Mouse (Mus musculus) MEL (cell line): ENCODE measurements around the gene Ptpro. TPM values are rescaled to one million over a fixed set of nuclear protein-coding genes. Genes with fewer than 3 reads are reported as not detected.

Source experiments
- DNase-seq: peaks from one replicate; pipeline ENCODE4 v3.0.0; 2011; ENCODE audit warnings: low read depth, low spot score
- H3K27ac ChIP-seq: 2 replicates; pipeline ENCODE4 v1.5.1; 2012; ENCODE audit warnings: low read depth, mild to moderate bottlenecking, control low read depth, low read length, moderate library complexity; ENCODE audit not compliant: control insufficient read depth
- H3K27me3 ChIP-seq, 2 experiments: fragments of 150-350 bp in 1 of 2; sonication (generic) in 1 of 2; 2 replicates each; pipeline ENCODE4 v1.6.1; 2012; ENCODE audit warnings: low read length in 2 of 2, mild to moderate bottlenecking in 2 of 2, improper control_type of control experiment in 1 of 2, moderate library complexity in 1 of 2; ENCODE audit not compliant: insufficient read depth in 2 of 2, control insufficient read depth in 1 of 2
- H3K36me3 ChIP-seq, 2 experiments: 2 replicates each; pipeline ENCODE4 v1.6.1; 2012 to 2014; ENCODE audit warnings: low read length in 2 of 2, improper control_type of control experiment in 1 of 2, inconsistent platforms in 1 of 2, mild to moderate bottlenecking in 1 of 2; ENCODE audit not compliant: insufficient read depth in 2 of 2, control insufficient read depth in 1 of 2
- H3K4me1 ChIP-seq, 2 experiments: fragments of 150-350 bp in 1 of 2; sonication (generic) in 1 of 2; 2 replicates each; pipeline ENCODE4 v1.6.1; 2012; ENCODE audit warnings: low read length in 2 of 2, improper control_type of control experiment in 1 of 2, mild to moderate bottlenecking in 1 of 2; ENCODE audit not compliant: insufficient read depth in 2 of 2, control insufficient read depth in 1 of 2
- H3K4me3 ChIP-seq, 2 experiments: fragments of 150-350 bp in 1 of 2; sonication (generic) in 1 of 2; 2 replicates each; pipeline ENCODE4 v1.5.1; 2012; ENCODE audit warnings: low read depth in 2 of 2, low read length in 2 of 2, mild to moderate bottlenecking in 2 of 2, moderate library complexity in 2 of 2, control low read depth in 1 of 2, improper control_type of control experiment in 1 of 2; ENCODE audit not compliant: control insufficient read depth in 1 of 2, insufficient read depth in 1 of 2
- H3K79me2 ChIP-seq: 2 replicates; pipeline ENCODE4 v1.6.1; 2012; ENCODE audit warnings: mild to moderate bottlenecking, low read length, moderate library complexity; ENCODE audit not compliant: control insufficient read depth, poor library complexity, insufficient read depth
- H3K9ac ChIP-seq: 2 replicates; pipeline ENCODE4 v1.6.1; 2012; ENCODE audit warnings: low read depth, mild to moderate bottlenecking, control low read depth, low read length, moderate library complexity; ENCODE audit not compliant: control insufficient read depth, poor library complexity, severe bottlenecking
- H3K9me3 ChIP-seq: fragments of 150-350 bp; sonication (generic); replicated peaks from 2 replicates; pipeline ENCODE4 v1.6.1; 2012; ENCODE audit warnings: mild to moderate bottlenecking, low read length, improper control_type of control experiment, moderate library complexity; ENCODE audit not compliant: insufficient read depth
- CHD2 ChIP-seq: IDR thresholded peaks from 2 replicates; pipeline ENCODE4 v1.6.1; 2011; ENCODE audit warnings: low read length, improper control_type of control experiment
- GATA1 ChIP-seq: IDR thresholded peaks from 2 replicates; pipeline ENCODE4 v1.6.1; 2011; ENCODE audit warnings: low read depth, low read length, improper control_type of control experiment
- KAT2A ChIP-seq: conservative IDR thresholded peaks from 2 replicates; pipeline ENCODE4 v1.6.1; 2012; ENCODE audit warnings: low read depth, low read length, improper control_type of control experiment, inconsistent platforms
- MAFK ChIP-seq: IDR thresholded peaks from 2 replicates; pipeline ENCODE4 v1.6.1; 2011; ENCODE audit warnings: low read depth, mild to moderate bottlenecking, low read length, improper control_type of control experiment, borderline replicate concordance
- MAX ChIP-seq: IDR thresholded peaks from 2 replicates; pipeline ENCODE4 v1.6.1; 2011; ENCODE audit warnings: low read length, improper control_type of control experiment
- MEF2A ChIP-seq: IDR thresholded peaks from 2 replicates; pipeline ENCODE4 v1.6.1; 2014; ENCODE audit warnings: low read depth, mild to moderate bottlenecking, inconsistent platforms, low read length, improper control_type of control experiment; ENCODE audit not compliant: poor library complexity, insufficient replicate concordance, severe bottlenecking; ENCODE audit errors: extremely low read depth
- MYC ChIP-seq: IDR thresholded peaks from 2 replicates; pipeline ENCODE4 v1.6.1; 2011; ENCODE audit warnings: low read depth, mild to moderate bottlenecking, low read length, improper control_type of control experiment, moderate library complexity
- POLR2AphosphoS5 ChIP-seq: IDR thresholded peaks from 2 replicates; pipeline ENCODE4 v1.6.1; 2012; ENCODE audit warnings: low read depth, borderline replicate concordance, mild to moderate bottlenecking, inconsistent platforms, low read length, moderate library complexity, mixed read lengths
- RAD21 ChIP-seq: IDR thresholded peaks from 2 replicates; pipeline ENCODE4 v1.6.1; 2011; ENCODE audit warnings: mild to moderate bottlenecking, low read depth, low read length, improper control_type of control experiment
- SIN3A ChIP-seq: IDR thresholded peaks from 2 replicates; pipeline ENCODE4 v1.6.1; 2012; ENCODE audit warnings: low read length, improper control_type of control experiment, inconsistent platforms
- TAL1 ChIP-seq: IDR thresholded peaks from 2 replicates; pipeline ENCODE4 v1.6.1; 2012; ENCODE audit warnings: mild to moderate bottlenecking, inconsistent platforms, low read length, moderate library complexity, mixed read lengths
- TBP ChIP-seq: IDR thresholded peaks from 2 replicates; pipeline ENCODE4 v1.8.0; 2011; ENCODE audit warnings: low read depth, low read length, improper control_type of control experiment
- USF1 ChIP-seq: IDR thresholded peaks from 2 replicates; pipeline ENCODE4 v1.6.1; 2014; ENCODE audit warnings: low read depth, mild to moderate bottlenecking, inconsistent platforms, low read length, improper control_type of control experiment, moderate library complexity
- USF2 ChIP-seq, 2 experiments: IDR thresholded peaks; 2 replicates each; pipeline ENCODE4 v1.6.1; 2011 to 2012; ENCODE audit warnings: improper control_type of control experiment in 2 of 2, low read length in 2 of 2, borderline replicate concordance in 1 of 2, inconsistent platforms in 1 of 2, low read depth in 1 of 2, mild to moderate bottlenecking in 1 of 2; ENCODE audit not compliant: insufficient read depth in 1 of 2
- ZC3H11A ChIP-seq: IDR thresholded peaks from 2 replicates; pipeline ENCODE4 v1.6.1; 2012; ENCODE audit warnings: low read depth, mild to moderate bottlenecking, inconsistent platforms, low read length, improper control_type of control experiment
- polyA plus RNA-seq, 2 experiments: library from polyadenylated mRNA; stranded (reverse) in 1 of 2; unstranded in 1 of 2; fragments of >175 nt in 1 of 2; fragments of >200 nt in 1 of 2; gene quantifications; 2 replicates each; pipeline versions ENCODE4 v1.2.1 to v1.2.4; 2012; ENCODE audit warnings: low replicate concordance in 2 of 2, low read depth in 1 of 2; ENCODE audit not compliant: insufficient read length in 2 of 2, insufficient read depth in 1 of 2, missing spikeins in 1 of 2
- total RNA-seq: library from RNA; depleted of rRNA; stranded (reverse); fragments of 300-350 nt; gene quantifications from 2 replicates; pipeline ENCODE4 v1.2.3, GENCODE M21; 2012

Gene Ptpro
- total and polyA plus RNA-seq, 3 experiments: not detected

GRCm38 (mm10) chr6:137506563-137506962 is 254.4 kb downstream of the Ptpro start:
- Histone ChIP-seq H3K27me3 (no peaks in the 10 kb centered on the region), H3K4me1 (no peaks in the 10 kb centered on the region), H3K36me3 (no peaks in the 10 kb centered on the region), H3K79me2 (no peaks in the 10 kb centered on the region), H3K4me3 (no peak overlapping the region), H3K27ac (no peak overlapping the region), H3K9ac (no peak overlapping the region), H3K9me3 (no peaks in the 10 kb centered on the region)
- no peak for DNase-seq
- TF ChIP-seq GATA1 (no peak), MEF2A (no peak), MAX (no peak), CHD2 (no peak), MYC (no peak), MAFK (no peak), KAT2A (no peak), RAD21 (no peak), TBP (no peak), POLR2AphosphoS5 (no peak), TAL1 (no peak), ZC3H11A (no peak), USF1 (no peak), SIN3A (no peak)

- H3K27ac ChIP-seq: no peak overlapping the region
- no peaks in the 10 kb centered on the region for H3K27me3 ChIP-seq
- H3K4me1 ChIP-seq: no peaks in the 10 kb centered on the region
- H3K9me3 ChIP-seq: no peaks in the 10 kb centered on the region
- DNase-seq: no peak
- H3K9ac ChIP-seq: no peak overlapping the region
- H3K4me3 ChIP-seq: no peak overlapping the region
- TF ChIP-seq POLR2AphosphoS5 (no peak), TAL1 (no peak), RAD21 (no peak), USF2 (IDR thresholded peaks at IDR 0.05; ENCODE audit: borderline replicate concordance in 1 of 2, insufficient read depth in 1 of 2, low read depth in 1 of 2, low read length in 2 of 2) (no peak), GATA1 (no peak)
- H3K36me3 ChIP-seq: no peaks in the 10 kb centered on the region
- H3K79me2 ChIP-seq: no peaks in the 10 kb centered on the region
These were observed 256.8 kb downstream of the Ptpro start for GRCm38 (mm10) chr6:137508936-137509335.
